ENCODE assay signal across 10 mouse cellular contexts in genomic region chr1:182669741-182670140, GRCm38 (mm10).
DNase-seq lines count a peak whose midpoint lies in the region; ATAC-seq and TF ChIP-seq lines count a peak whose summit lies in the region.
"Had no signal": no experiment of that assay in that cellular context is flagged by ENCODE, and none has a peak within 500 bp of the region (broad histone marks: within the 10 kb centered on the region; RNA-seq: fewer than 3 reads in every experiment).

No protein-coding gene starts in this region.

- H3K36me3 ChIP-seq in lung, embryonic 15.5 days, result no peaks in the 10 kb centered on the region
- no peaks in the 10 kb centered on the region for H3K36me3 ChIP-seq in heart, postnatal 0 days (replicated peaks; ENCODE audit: control insufficient read depth, insufficient read depth, low read length)
- no peaks in the 10 kb centered on the region for H3K36me3 ChIP-seq in stomach, embryonic 15.5 days
- no peaks in the 10 kb centered on the region for H3K36me3 ChIP-seq in thymus, adult 2 months (ENCODE audit: control insufficient read depth, insufficient read depth, low read length)
- H3K36me3 ChIP-seq: midbrain, embryonic 15.5 days had no signal

- TF ChIP-seq CTCF in gastrocnemius, adult 2 months (IDR thresholded peaks at IDR 0.05), result no peak
- no peak for TF ChIP-seq CTCF in lung, adult 2 months (IDR thresholded peaks at IDR 0.05; ENCODE audit: insufficient read depth, low read length)
- no peak for TF ChIP-seq CTCF in heart, postnatal 0 days (IDR thresholded peaks at IDR 0.05; ENCODE audit: low read depth)
- no peak for TF ChIP-seq CTCF in thymus, adult 2 months (IDR thresholded peaks at IDR 0.05; ENCODE audit: borderline replicate concordance, control insufficient read depth, extremely low read depth, insufficient read depth, low read length, poor library complexity)

- no peaks in the 10 kb centered on the region for H3K9me3 ChIP-seq in lung, embryonic 15.5 days
- H3K9me3 ChIP-seq in heart, postnatal 0 days (replicated peaks; ENCODE audit: control insufficient read depth, low read length), result peaks cover 5% of the 10 kb centered on the region; the same call in 1 of the 2 replicates
- H3K9me3 ChIP-seq in stomach, embryonic 15.5 days, result no peaks in the 10 kb centered on the region
- H3K9me3 ChIP-seq: midbrain, embryonic 15.5 days had no signal

- intact Hi-C loops in gastrocnemius, adult 2 months (cut with DNase I), result no loop called here

- no peak overlapping the region for H3K4me2 ChIP-seq in lung, embryonic 15.5 days
- H3K4me2 ChIP-seq in heart, postnatal 0 days (ENCODE audit: low read depth, low read length), result no peak overlapping the region
- H3K4me2 ChIP-seq in stomach, embryonic 15.5 days, result no peak overlapping the region
- H3K4me2 ChIP-seq: midbrain, embryonic 15.5 days had no signal

- ATAC-seq in lung, embryonic 15.5 days (ENCODE audit: borderline replicate concordance, extremely low read depth, low FRiP score, low TSS enrichment), result peak; percentile 11; the same call in 1 of the 2 replicates
- no peak for ATAC-seq in heart, postnatal 0 days (ENCODE audit: insufficient read depth, low read depth)
- ATAC-seq in stomach, embryonic 15.5 days (ENCODE audit: insufficient read depth, low FRiP score, low read depth), result no peak
- ATAC-seq: midbrain, embryonic 15.5 days had no signal

- H3K27ac ChIP-seq in gastrocnemius, adult 2 months, result peak overlapping the region; percentile 58
- H3K27ac ChIP-seq in lung, embryonic 15.5 days, result peak overlapping the region; percentile 71
- H3K27ac ChIP-seq in heart, postnatal 0 days (ENCODE audit: low read depth), result peak overlapping the region; percentile 73
- H3K27ac ChIP-seq in stomach, embryonic 15.5 days, result 0 out of 2 replicates have a peak overlapping the region, but pooled peaks have one; percentile 27
- no peak overlapping the region for H3K27ac ChIP-seq in thymus, adult 2 months (ENCODE audit: control insufficient read depth, insufficient read depth, low read length)
- H3K27ac ChIP-seq: midbrain, embryonic 15.5 days had no signal

- no peak for TF ChIP-seq EP300 in heart, postnatal 0 days (IDR thresholded peaks at IDR 0.05; ENCODE audit: low read depth)

- H3K27me3 ChIP-seq in lung, embryonic 15.5 days, result no peaks in the 10 kb centered on the region
- no peaks in the 10 kb centered on the region for H3K27me3 ChIP-seq in heart, postnatal 0 days (ENCODE audit: control insufficient read depth, insufficient read depth, low read length)
- no peaks in the 10 kb centered on the region for H3K27me3 ChIP-seq in stomach, embryonic 15.5 days (replicated peaks)
- H3K27me3 ChIP-seq in thymus, adult 2 months (ENCODE audit: control insufficient read depth, insufficient read depth, low read length), result no peaks in the 10 kb centered on the region
- H3K27me3 ChIP-seq: midbrain, embryonic 15.5 days had no signal

- TF ChIP-seq POLR2A in lung, adult 2 months (IDR thresholded peaks at IDR 0.05; ENCODE audit: borderline replicate concordance, extremely low read depth, low read depth, low read length), result no peak
- no peak for TF ChIP-seq POLR2A in thymus, adult 2 months (IDR thresholded peaks at IDR 0.05; ENCODE audit: control insufficient read depth, extremely low read depth, insufficient read depth, low read length, poor library complexity)

- no peak overlapping the region for H3K9ac ChIP-seq in lung, embryonic 15.5 days
- H3K9ac ChIP-seq in heart, postnatal 0 days (replicated peaks; ENCODE audit: low read depth, low read length), result no peak overlapping the region
- H3K9ac ChIP-seq in stomach, embryonic 15.5 days, result no peak overlapping the region
- H3K9ac ChIP-seq: midbrain, embryonic 15.5 days had no signal

- 57% methylated on average over 11 of the region's 11 CpGs for WGBS in lung, embryonic 15.5 days
- 66% methylated on average over 11 of the region's 11 CpGs for WGBS in lung, adult 2 months
- 68% methylated on average over 11 of the region's 11 CpGs for WGBS in heart, postnatal 0 days
- WGBS in stomach, embryonic 15.5 days, result 68% methylated on average over 11 of the region's 11 CpGs
- 93% methylated on average over 11 of the region's 11 CpGs for WGBS in thymus, adult 2 months

- no peak for DNase-seq in gastrocnemius, adult 2 months
- DNase-seq in gastrocnemius, postnatal 25 days, result no peak
- DNase-seq in lung, adult 2 months, result no peak
- DNase-seq in heart, postnatal 0 days (ENCODE audit: low spot score), result no peak
- no peak for DNase-seq in MN1 (ENCODE audit: low spot score)
- no peak for DNase-seq in thymus, adult 2 months
- DNase-seq: left cerebral cortex, postnatal 4 days had no signal

- no peak overlapping the region for H3K4me3 ChIP-seq in gastrocnemius, adult 2 months
- no peak overlapping the region for H3K4me3 ChIP-seq in lung, embryonic 15.5 days
- no peak overlapping the region for H3K4me3 ChIP-seq in lung, adult 2 months (replicated peaks; ENCODE audit: extremely low read depth, low read depth, low read length)
- no peak overlapping the region for H3K4me3 ChIP-seq in heart, postnatal 0 days (ENCODE audit: low read depth, low read length)
- H3K4me3 ChIP-seq in stomach, embryonic 15.5 days (replicated peaks), result no peak overlapping the region
- H3K4me3 ChIP-seq in thymus, adult 2 months (ENCODE audit: control insufficient read depth, insufficient read depth, low read length), result no peak overlapping the region
- H3K4me3 ChIP-seq: midbrain, embryonic 15.5 days had no signal

- peaks cover 23% of the 10 kb centered on the region for H3K4me1 ChIP-seq in lung, embryonic 15.5 days
- peaks cover 15% of the 10 kb centered on the region for H3K4me1 ChIP-seq in lung, adult 2 months (ENCODE audit: control insufficient read depth, insufficient read depth, low read length)
- peaks cover 15% of the 10 kb centered on the region for H3K4me1 ChIP-seq in heart, postnatal 0 days (ENCODE audit: control insufficient read depth, insufficient read depth)
- H3K4me1 ChIP-seq in stomach, embryonic 15.5 days, result peaks cover 6% of the 10 kb centered on the region; the same call in 1 of the 2 replicates
- H3K4me1 ChIP-seq in thymus, adult 2 months (replicated peaks; ENCODE audit: control insufficient read depth, insufficient read depth, low read length), result no peaks in the 10 kb centered on the region
